Mouse (Mus musculus): ENCODE measurements at regions not wholly inside any gene's neighbourhood (a gene's known extent, or its start where the extent isn't known, plus 50 kb on each side); places are given as distances from the start of the nearest gene placed in this dataset.

GRCm38 (mm10) chr3:148635101-148635500 lies 355.3 kb downstream of the Adgrl2 start:
- TF ChIP-seq CTCF (IDR thresholded peaks at IDR 0.05; ENCODE audit: extremely low read depth, insufficient read depth, low read length) (no peak), POLR2A (IDR thresholded peaks at IDR 0.05; ENCODE audit: extremely low read depth, insufficient read depth, low read length) (no peak)
- Histone ChIP-seq H3K4me1 (ENCODE audit: control insufficient read depth, insufficient read depth, low read length) (no peaks in the 10 kb centered on the region), H3K27ac (ENCODE audit: insufficient read depth, low read length) (no peak overlapping the region), H3K4me3 (ENCODE audit: insufficient read depth, low read length) (no peak overlapping the region)

GRCm38 (mm10) chr3:148634352-148634751 lies 356.0 kb downstream of the Adgrl2 start:
- Histone ChIP-seq H3K27ac (ENCODE audit: insufficient read depth, low read length) (no peak overlapping the region), H3K4me1 (ENCODE audit: control insufficient read depth, insufficient read depth, low read length) (no peaks in the 10 kb centered on the region), H3K4me3 (ENCODE audit: insufficient read depth, low read length) (no peak overlapping the region)
- TF ChIP-seq CTCF (IDR thresholded peaks at IDR 0.05; ENCODE audit: extremely low read depth, insufficient read depth, low read length): no peak
- no peak for TF ChIP-seq POLR2A (IDR thresholded peaks at IDR 0.05; ENCODE audit: extremely low read depth, insufficient read depth, low read length)

- H3K27ac ChIP-seq (ENCODE audit: insufficient read depth, low read length): no peak overlapping the region
- H3K4me3 ChIP-seq (ENCODE audit: insufficient read depth, low read length): no peak overlapping the region
- no peak for TF ChIP-seq POLR2A (IDR thresholded peaks at IDR 0.05; ENCODE audit: extremely low read depth, insufficient read depth, low read length)
- no peak for TF ChIP-seq CTCF (IDR thresholded peaks at IDR 0.05; ENCODE audit: extremely low read depth, insufficient read depth, low read length)
- no peaks in the 10 kb centered on the region for H3K4me1 ChIP-seq (ENCODE audit: control insufficient read depth, insufficient read depth, low read length)
Measured at GRCm38 (mm10) chr3:148633291-148633690, 357.1 kb downstream of the Adgrl2 start.

GRCm38 (mm10) chr3:148632449-148632848 lies 357.9 kb downstream of the Adgrl2 start:
- H3K4me3 ChIP-seq (ENCODE audit: insufficient read depth, low read length): no peak overlapping the region
- TF ChIP-seq POLR2A (IDR thresholded peaks at IDR 0.05; ENCODE audit: extremely low read depth, insufficient read depth, low read length) (no peak), CTCF (IDR thresholded peaks at IDR 0.05; ENCODE audit: extremely low read depth, insufficient read depth, low read length) (no peak)

GRCm38 (mm10) chr3:148631415-148632192 lies 358.8 kb downstream of the Adgrl2 start:
- Histone ChIP-seq H3K4me1 (ENCODE audit: control insufficient read depth, insufficient read depth, low read length) (no peaks in the 10 kb centered on the region), H3K4me3 (ENCODE audit: insufficient read depth, low read length) (no peak overlapping the region), H3K27ac (ENCODE audit: insufficient read depth, low read length) (no peak overlapping the region)
- no peak for TF ChIP-seq CTCF (IDR thresholded peaks at IDR 0.05; ENCODE audit: extremely low read depth, insufficient read depth, low read length)
- TF ChIP-seq POLR2A (IDR thresholded peaks at IDR 0.05; ENCODE audit: extremely low read depth, insufficient read depth, low read length): no peak

More at GRCm38 (mm10) chr3:148632449-148632848, 357.9 kb downstream of the Adgrl2 start:
- Histone ChIP-seq H3K4me1 (ENCODE audit: control insufficient read depth, insufficient read depth, low read length) (no peaks in the 10 kb centered on the region), H3K27ac (ENCODE audit: insufficient read depth, low read length) (no peak overlapping the region)

- Histone ChIP-seq H3K27ac (ENCODE audit: insufficient read depth, low read length) (no peak overlapping the region), H3K4me3 (ENCODE audit: insufficient read depth, low read length) (no peak overlapping the region), H3K4me1 (ENCODE audit: control insufficient read depth, insufficient read depth, low read length) (no peaks in the 10 kb centered on the region)
- TF ChIP-seq CTCF (IDR thresholded peaks at IDR 0.05; ENCODE audit: extremely low read depth, insufficient read depth, low read length) (no peak), POLR2A (IDR thresholded peaks at IDR 0.05; ENCODE audit: extremely low read depth, insufficient read depth, low read length) (no peak)
Measured at GRCm38 (mm10) chr3:148630865-148631264, 359.5 kb downstream of the Adgrl2 start.

- H3K4me1 ChIP-seq (ENCODE audit: control insufficient read depth, insufficient read depth, low read length): no peaks in the 10 kb centered on the region
- no peak for TF ChIP-seq CTCF (IDR thresholded peaks at IDR 0.05; ENCODE audit: extremely low read depth, insufficient read depth, low read length)
- no peak for TF ChIP-seq POLR2A (IDR thresholded peaks at IDR 0.05; ENCODE audit: extremely low read depth, insufficient read depth, low read length)
- H3K27ac ChIP-seq (ENCODE audit: insufficient read depth, low read length): no peak overlapping the region
- no peak overlapping the region for H3K4me3 ChIP-seq (ENCODE audit: insufficient read depth, low read length)
Measured at GRCm38 (mm10) chr3:148614971-148615671, 375.2 kb downstream of the Adgrl2 start.

- Histone ChIP-seq H3K27ac (ENCODE audit: insufficient read depth, low read length) (no peak overlapping the region), H3K4me3 (ENCODE audit: insufficient read depth, low read length) (no peak overlapping the region), H3K4me1 (ENCODE audit: control insufficient read depth, insufficient read depth, low read length) (no peaks in the 10 kb centered on the region)
- TF ChIP-seq CTCF (IDR thresholded peaks at IDR 0.05; ENCODE audit: extremely low read depth, insufficient read depth, low read length) (no peak), POLR2A (IDR thresholded peaks at IDR 0.05; ENCODE audit: extremely low read depth, insufficient read depth, low read length) (no peak)
Measured at GRCm38 (mm10) chr3:148613443-148613842, 376.9 kb downstream of the Adgrl2 start.

GRCm38 (mm10) chr3:148603276-148603675 lies 387.1 kb downstream of the Adgrl2 start:
- TF ChIP-seq POLR2A (IDR thresholded peaks at IDR 0.05; ENCODE audit: extremely low read depth, insufficient read depth, low read length): no peak
- TF ChIP-seq CTCF (IDR thresholded peaks at IDR 0.05; ENCODE audit: extremely low read depth, insufficient read depth, low read length): no peak
- no peaks in the 10 kb centered on the region for H3K4me1 ChIP-seq (ENCODE audit: control insufficient read depth, insufficient read depth, low read length)
- H3K27ac ChIP-seq (ENCODE audit: insufficient read depth, low read length): no peak overlapping the region
- H3K4me3 ChIP-seq (ENCODE audit: insufficient read depth, low read length): no peak overlapping the region
